Mouse (Mus musculus) ZHBTc4 (cell line): ENCODE data around the gene Gpr26.

Source experiments
- DNase-seq: peaks from one replicate; pipeline ENCODE4 v3.0.0-alpha.2; 2011; ENCODE audit warnings: low read depth, low spot score

Gene Gpr26

DNA sequence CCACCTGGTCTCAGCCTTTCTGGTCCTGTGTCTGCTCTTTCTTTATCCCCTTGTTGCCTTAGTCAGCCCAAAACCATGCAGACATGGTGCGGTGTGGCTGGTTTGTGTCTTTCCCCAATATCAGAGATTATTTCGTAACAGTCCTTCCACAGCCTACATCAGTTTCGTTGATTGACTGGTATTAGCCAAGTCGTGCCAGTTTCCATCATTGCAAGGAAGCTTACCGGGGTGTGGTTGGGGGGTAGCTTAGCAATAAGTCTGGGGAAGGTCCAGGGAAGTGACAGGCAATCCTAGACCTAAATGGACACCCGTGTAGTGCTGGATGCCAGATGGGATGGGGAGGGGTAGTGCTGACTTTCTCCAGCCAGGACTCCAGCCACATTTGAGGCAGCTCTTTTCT lies 59.3 kb downstream of the Gpr26 start:
- no peak for DNase-seq

DNA sequence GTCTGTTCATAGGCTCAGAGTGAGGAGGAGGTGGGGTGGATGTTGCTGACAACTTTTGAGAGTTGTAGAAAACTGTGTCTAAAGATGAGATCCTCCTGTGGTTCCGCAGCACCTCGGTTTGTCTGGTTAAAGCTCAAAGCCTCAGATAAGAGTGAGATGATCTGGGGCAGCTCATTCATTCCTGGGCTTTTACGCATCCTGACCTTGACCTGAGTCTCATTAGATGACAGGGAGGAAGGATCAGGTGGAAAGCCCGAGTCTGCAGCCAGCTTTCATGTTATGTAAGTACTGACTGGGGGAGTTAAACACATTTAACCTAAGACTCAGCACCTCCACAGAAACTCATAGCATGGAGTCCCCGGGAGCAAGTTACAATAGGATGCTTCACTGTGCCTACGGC lies 60.4 kb downstream of the Gpr26 start:
- DNase-seq = no peak

DNA sequence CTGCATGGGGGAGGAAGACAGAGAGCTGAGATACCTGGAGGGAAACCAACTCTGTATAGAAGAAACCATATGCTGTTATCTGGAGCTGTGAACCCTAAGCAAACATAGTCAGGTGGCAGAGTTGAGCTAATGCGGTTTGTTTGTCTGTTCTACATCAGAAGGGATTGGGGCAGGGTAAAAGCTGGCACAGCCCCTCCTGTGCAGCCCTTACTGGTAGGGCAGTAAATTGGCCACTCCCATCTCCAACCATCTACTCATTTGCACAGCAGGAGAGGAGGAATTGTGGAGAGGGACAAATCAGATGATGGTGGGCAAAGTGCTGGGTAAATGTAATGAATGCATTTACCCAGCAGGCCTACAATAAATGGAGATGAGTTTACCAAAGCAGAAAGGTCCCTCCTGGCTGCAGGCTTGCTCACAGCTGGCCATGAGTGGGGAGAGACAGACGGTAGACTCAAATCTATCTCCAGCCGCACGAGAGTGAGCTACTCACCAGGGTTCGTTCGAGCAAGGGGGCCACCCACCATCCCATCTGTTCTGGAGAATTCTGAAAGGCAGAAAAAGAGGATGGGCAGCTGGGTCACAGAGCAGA lies 65.8 kb downstream of the Gpr26 start:
- DNase-seq = no peak
